Comparison of ENCODE assay signal across 15 mouse cellular contexts in genomic region chr9:101649816-101650215, GRCm38 (mm10).
DNase-seq lines count a peak whose midpoint lies in the region; ATAC-seq and TF ChIP-seq lines count a peak whose summit lies in the region.
"Had no signal": no experiment of that assay in that cellular context is flagged by ENCODE, and none has a peak within 500 bp of the region (broad histone marks: within the 10 kb centered on the region; RNA-seq: fewer than 3 reads in every experiment).

No protein-coding gene starts in this region.

- intact Hi-C loops in left cerebral cortex, adult 2 months (cut with DNase I): no loop called here
- intact Hi-C loops in left cerebral cortex, postnatal 4 days (cut with DNase I): no loop called here

- no peaks in the 10 kb centered on the region for H3K4me1 ChIP-seq in forebrain, embryonic 14.5 days (ENCODE audit: control insufficient read depth, insufficient read depth, low read length)
- H3K4me1 ChIP-seq in forebrain, embryonic 10.5 days: no peaks in the 10 kb centered on the region
- H3K4me1 ChIP-seq: liver, embryonic 12.5 days had no signal

- H3K4me3 ChIP-seq in forebrain, embryonic 14.5 days (ENCODE audit: low read depth, low read length): no peak overlapping the region
- H3K4me3 ChIP-seq in forebrain, embryonic 10.5 days: no peak overlapping the region
- no peak overlapping the region for H3K4me3 ChIP-seq in left cerebral cortex, adult 2 months
- H3K4me3 ChIP-seq: liver, embryonic 12.5 days; myocyte had no signal

- TF ChIP-seq CTCF in left cerebral cortex, adult 2 months (IDR thresholded peaks at IDR 0.05): no peak
- no peak for TF ChIP-seq CTCF in brain, embryonic 14.5 days (IDR thresholded peaks at IDR 0.05; ENCODE audit: borderline replicate concordance, extremely low read depth, insufficient read depth, insufficient read length)

- TF ChIP-seq POLR2A in brain, embryonic 14.5 days (IDR thresholded peaks at IDR 0.05; ENCODE audit: borderline replicate concordance, extremely low read depth, insufficient read depth, insufficient read length, poor library complexity, severe bottlenecking): no peak

- no peak for ATAC-seq in forebrain, embryonic 14.5 days
- ATAC-seq: intestine, embryonic 16.5 days; liver, embryonic 12.5 days; lung, postnatal 0 days had no signal

- peak; percentile 61 for DNase-seq in forebrain, embryonic 14.5 days (ENCODE audit: low spot score)
- no peak for DNase-seq in forebrain, embryonic 10.5 days (ENCODE audit: extremely low spot score, low spot score)
- DNase-seq in left cerebral cortex, adult 11 months (ENCODE audit: low spot score): peak; percentile 0
- no peak for DNase-seq in left cerebral cortex, adult 2 months (ENCODE audit: extremely low spot score in 1 of 2, low spot score in 2 of 2)
- peak; percentile 81 for DNase-seq in brain, embryonic 14.5 days (ENCODE audit: low read depth)
- DNase-seq in left cerebral cortex, postnatal 4 days: peak; percentile 56
- DNase-seq in gastrocnemius, postnatal 25 days: no peak
- no peak for DNase-seq in embryo, embryonic 11 days
- DNase-seq: adrenal gland, postnatal 10 days; heart, adult 18-20 months; heart, postnatal 10 days had no signal

- peaks cover 4% of the 10 kb centered on the region; the same call in 1 of the 2 replicates for H3K9me3 ChIP-seq in forebrain, embryonic 14.5 days (replicated peaks; ENCODE audit: control insufficient read depth, low read length)
- no peaks in the 10 kb centered on the region; the same call in 1 of the 2 replicates for H3K9me3 ChIP-seq in forebrain, embryonic 10.5 days

- H3K4me2 ChIP-seq in forebrain, embryonic 14.5 days (ENCODE audit: low read length): no peak overlapping the region
- H3K4me2 ChIP-seq: liver, embryonic 12.5 days had no signal

- WGBS in forebrain, embryonic 14.5 days: 31% methylated on average over 5 of the region's 5 CpGs
- 86% methylated on average over 5 of the region's 5 CpGs for WGBS in forebrain, embryonic 10.5 days

- no peaks in the 10 kb centered on the region for H3K36me3 ChIP-seq in forebrain, embryonic 14.5 days (ENCODE audit: control insufficient read depth, insufficient read depth, low read length)
- H3K36me3 ChIP-seq in forebrain, embryonic 10.5 days (replicated peaks): no peaks in the 10 kb centered on the region
- H3K36me3 ChIP-seq: liver, embryonic 12.5 days had no signal

- no peak overlapping the region for H3K27ac ChIP-seq in forebrain, embryonic 14.5 days (ENCODE audit: low read depth, low read length)
- no peak overlapping the region for H3K27ac ChIP-seq in forebrain, embryonic 10.5 days
- no peak overlapping the region for H3K27ac ChIP-seq in left cerebral cortex, adult 2 months
- H3K27ac ChIP-seq: liver, embryonic 12.5 days had no signal

- H3K9ac ChIP-seq in forebrain, embryonic 14.5 days (ENCODE audit: low read length): no peak overlapping the region
- H3K9ac ChIP-seq: liver, embryonic 12.5 days had no signal

- no peaks in the 10 kb centered on the region for H3K27me3 ChIP-seq in forebrain, embryonic 14.5 days (replicated peaks; ENCODE audit: control insufficient read depth, insufficient read depth, low read length)
- H3K27me3 ChIP-seq in forebrain, embryonic 10.5 days (ENCODE audit: poor library complexity, severe bottlenecking): no peaks in the 10 kb centered on the region
- H3K27me3 ChIP-seq: liver, embryonic 12.5 days had no signal

Comparison
In these comparisons a context has a peak if more than half of its experiments do, and no peak if none do; other contexts are left out.
1. DNase-seq: peak in forebrain, embryonic 14.5 days (single experiment), left cerebral cortex, adult 11 months (single experiment), brain, embryonic 14.5 days (single experiment) and left cerebral cortex, postnatal 4 days (single experiment); none in forebrain, embryonic 10.5 days (single experiment), left cerebral cortex, adult 2 months (0 of 2), gastrocnemius, postnatal 25 days (single experiment) and embryo, embryonic 11 days (single experiment).